Mouse (Mus musculus) embryonic fibroblast, embryonic 13.5 days (primary cell): ENCODE measurements at regions not wholly inside any gene's neighbourhood (a gene's known extent, or its start where the extent isn't known, plus 50 kb on each side); places are given as distances from the start of the nearest gene placed in this dataset.

Experiments used
- CTCF ChIP-seq: IDR thresholded peaks from 2 replicates; pipeline ENCODE4 v1.5.1; 2011; ENCODE audit warnings: mild to moderate bottlenecking, control low read depth, low read length, moderate library complexity, borderline replicate concordance; ENCODE audit not compliant: insufficient read depth
- POLR2A ChIP-seq: IDR thresholded peaks from 2 replicates; pipeline ENCODE4 v1.6.1; 2011; ENCODE audit warnings: low read depth, mild to moderate bottlenecking, control low read depth, low read length, moderate library complexity

DNA sequence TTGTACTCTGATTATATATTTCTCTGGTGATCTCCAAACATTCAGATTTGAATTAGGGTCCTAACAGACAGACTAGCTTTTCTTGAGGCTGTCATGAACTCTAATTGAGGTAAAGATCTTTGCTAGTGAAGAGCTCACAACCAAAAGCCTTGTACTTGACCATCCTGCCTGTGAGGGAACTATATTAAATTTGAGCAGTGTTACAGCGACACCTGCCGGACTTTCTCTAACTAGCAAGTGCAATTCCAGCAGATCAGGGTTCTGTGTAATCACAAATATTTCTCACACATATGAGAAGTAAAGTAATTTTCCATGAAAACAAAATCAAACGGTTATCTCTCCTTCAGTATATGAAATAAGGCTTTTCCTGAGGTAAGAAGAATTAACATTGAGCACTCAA lies 459.6 kb downstream of the Ets1 start:
- no peak for TF ChIP-seq CTCF
- no peak for TF ChIP-seq POLR2A
